Mouse (Mus musculus) heart, embryonic 14.5 days (tissue): ENCODE measurements at regions not wholly inside any gene's neighbourhood (a gene's known extent, or its start where the extent isn't known, plus 50 kb on each side); places are given as distances from the start of the nearest gene placed in this dataset.
"Not testable (repeated sequence)": the region's sequence is repeated elsewhere in the genome, so short reads cannot be mapped to it uniquely, and the experiment has no call there.

Source experiments
- ATAC-seq: fragments of 200-750 bp; cut with Nextera tagmentation; 2 replicates; pipeline ENCODE4 v1.8.0; 2017; ENCODE audit warnings: low read depth, moderate TSS enrichment; ENCODE audit not compliant: insufficient number of reproducible peaks, insufficient read depth, low FRiP score
- H3K27ac ChIP-seq, 2 experiments: fragments of 200-500 bp in 1 of 2; fragments of 300-500 bp in 1 of 2; sonication (generic) in 1 of 2; replicated peaks in 1 of 2; 2 replicates each; pipeline ENCODE4 v1.5.1; 2012 to 2014; ENCODE audit warnings: low read depth in 2 of 2, low read length in 2 of 2, control low read depth in 1 of 2, mild to moderate bottlenecking in 1 of 2, mixed read lengths in 1 of 2; ENCODE audit not compliant: control insufficient read depth in 1 of 2, insufficient read depth in 1 of 2
- H3K27me3 ChIP-seq: fragments of 300-500 bp; sonication (generic); 2 replicates; pipeline ENCODE4 v1.6.1; 2014; ENCODE audit warnings: mild to moderate bottlenecking, low read length, control low read depth; ENCODE audit not compliant: control insufficient read depth, insufficient read depth
- H3K36me3 ChIP-seq: fragments of 300-500 bp; sonication (generic); 2 replicates; pipeline ENCODE4 v1.6.1; 2014; ENCODE audit warnings: mild to moderate bottlenecking, control low read depth, low read length, mixed read lengths; ENCODE audit not compliant: control insufficient read depth, insufficient read depth
- H3K4me1 ChIP-seq, 2 experiments: fragments of 200-500 bp in 1 of 2; fragments of 300-500 bp in 1 of 2; sonication (generic) in 1 of 2; 2 replicates each; pipeline ENCODE4 v1.6.1; 2012 to 2014; ENCODE audit warnings: low read length in 2 of 2, control low read depth in 1 of 2, mixed read lengths in 1 of 2; ENCODE audit not compliant: control insufficient read depth in 2 of 2, insufficient read depth in 2 of 2
- H3K4me2 ChIP-seq: fragments of 300-500 bp; sonication (generic); 2 replicates; pipeline ENCODE4 v1.6.1; 2014; ENCODE audit warnings: mild to moderate bottlenecking, low read length
- H3K4me3 ChIP-seq, 2 experiments: fragments of 200-500 bp in 1 of 2; fragments of 300-500 bp in 1 of 2; sonication (generic) in 1 of 2; 2 replicates each; pipeline ENCODE4 v1.5.1; 2012 to 2014; ENCODE audit warnings: low read length in 2 of 2, mild to moderate bottlenecking in 2 of 2, control low read depth in 1 of 2, low read depth in 1 of 2, moderate library complexity in 1 of 2; ENCODE audit not compliant: control insufficient read depth in 1 of 2, insufficient read depth in 1 of 2
- H3K9ac ChIP-seq: fragments of 300-500 bp; sonication (generic); 2 replicates; pipeline ENCODE4 v1.6.1; 2014; ENCODE audit warnings: mild to moderate bottlenecking, low read length
- H3K9me3 ChIP-seq: fragments of 300-500 bp; sonication (generic); 2 replicates; pipeline ENCODE4 v1.6.1; 2016; ENCODE audit warnings: low read length, control low read depth; ENCODE audit not compliant: control insufficient read depth
- WGBS: fragments of 180-500 bp; shearing (Covaris S2); extraction: QIAGEN DNeasy Blood & Tissue Kit; methylation state at CpG from one replicate; pipeline ENCODE4 v1.1.7; 2014; 5-methylcytosine and 5-hydroxymethylcytosine counted together

GRCm38 (mm10) chr4:124360578-124360908, 250.1 kb downstream of the 3100002H09Rik start:
- no peaks in the 10 kb centered on the region for H3K9me3 ChIP-seq
- no peak overlapping the region for H3K4me3 ChIP-seq
- H3K36me3 ChIP-seq, result no peaks in the 10 kb centered on the region
- no peaks in the 10 kb centered on the region for H3K4me1 ChIP-seq
- no peak for ATAC-seq
- 55% methylated on average over 6 of the region's 6 CpGs for WGBS
- H3K9ac ChIP-seq, result no peak overlapping the region
- no peak overlapping the region for H3K27ac ChIP-seq
- H3K27me3 ChIP-seq, result peaks cover 6% of the 10 kb centered on the region; the same call in 1 of the 2 replicates
- no peak overlapping the region for H3K4me2 ChIP-seq

GRCm38 (mm10) chr4:124359707-124360577, 250.7 kb downstream of the 3100002H09Rik start:
- H3K9me3 ChIP-seq, result no peaks in the 10 kb centered on the region
- H3K4me1 ChIP-seq, result no peaks in the 10 kb centered on the region
- no peak overlapping the region for H3K9ac ChIP-seq
- peaks cover 6% of the 10 kb centered on the region; the same call in 1 of the 2 replicates for H3K27me3 ChIP-seq
- no peak overlapping the region for H3K27ac ChIP-seq
- no peak overlapping the region for H3K4me2 ChIP-seq
- ATAC-seq, result no peak
- H3K4me3 ChIP-seq, result no peak overlapping the region
- no peaks in the 10 kb centered on the region for H3K36me3 ChIP-seq
- 37% methylated on average over 13 of the region's 13 CpGs for WGBS

GRCm38 (mm10) chr4:124358456-124358855, 252.1 kb downstream of the 3100002H09Rik start:
- H3K4me2 ChIP-seq, ATAC-seq, H3K4me1 ChIP-seq, H3K27ac ChIP-seq, H3K9ac ChIP-seq, H3K36me3 ChIP-seq, H3K27me3 ChIP-seq, H3K9me3 ChIP-seq, H3K4me3 ChIP-seq: not testable (repeated sequence)
- 0% methylated on average over 1 of the region's 8 CpGs for WGBS

GRCm38 (mm10) chr4:124350361-124350760, 260.2 kb downstream of the 3100002H09Rik start:
- H3K36me3 ChIP-seq, result no peaks in the 10 kb centered on the region
- H3K9me3 ChIP-seq, result no peaks in the 10 kb centered on the region
- 81% methylated on average over 3 of the region's 3 CpGs for WGBS
- no peak overlapping the region for H3K4me2 ChIP-seq
- no peak for ATAC-seq
- no peak overlapping the region for H3K9ac ChIP-seq
- no peaks in the 10 kb centered on the region for H3K27me3 ChIP-seq
- no peaks in the 10 kb centered on the region for H3K4me1 ChIP-seq
- H3K27ac ChIP-seq, result no peak overlapping the region
- no peak overlapping the region for H3K4me3 ChIP-seq

- Histone ChIP-seq H3K4me3 (no peak overlapping the region), H3K27ac (no peak overlapping the region), H3K27me3 (no peaks in the 10 kb centered on the region), H3K9me3 (no peaks in the 10 kb centered on the region), H3K9ac (no peak overlapping the region), H3K4me1 (no peaks in the 10 kb centered on the region), H3K4me2 (no peak overlapping the region), H3K36me3 (no peaks in the 10 kb centered on the region)
- ATAC-seq, result no peak
- WGBS, result 72% methylated on average over 15 of the region's 15 CpGs
Measured at GRCm38 (mm10) chr4:124349610-124350295, 260.9 kb downstream of the 3100002H09Rik start.

GRCm38 (mm10) chr4:124349055-124349454, 261.5 kb downstream of the 3100002H09Rik start:
- H3K4me3 ChIP-seq, result no peak overlapping the region
- H3K27ac ChIP-seq, result no peak overlapping the region
- H3K4me2 ChIP-seq, result no peak overlapping the region
- H3K9ac ChIP-seq, result no peak overlapping the region
- H3K36me3 ChIP-seq, result no peaks in the 10 kb centered on the region
- 38% methylated on average over 3 of the region's 3 CpGs for WGBS
- no peaks in the 10 kb centered on the region for H3K4me1 ChIP-seq
- no peak for ATAC-seq
- H3K9me3 ChIP-seq, result no peaks in the 10 kb centered on the region
- no peaks in the 10 kb centered on the region for H3K27me3 ChIP-seq

GRCm38 (mm10) chr4:124340073-124340472, 270.5 kb downstream of the 3100002H09Rik start:
- Histone ChIP-seq H3K9ac (no peak overlapping the region), H3K27ac (no peak overlapping the region), H3K4me1 (no peaks in the 10 kb centered on the region), H3K4me3 (no peak overlapping the region), H3K27me3 (no peaks in the 10 kb centered on the region), H3K4me2 (no peak overlapping the region), H3K36me3 (no peaks in the 10 kb centered on the region), H3K9me3 (peaks cover 6% of the 10 kb centered on the region; the same call in 1 of the 2 replicates)
- WGBS, result 60% methylated on average over 7 of the region's 7 CpGs
- ATAC-seq, result no peak
